Mouse (Mus musculus) monocyte, adult 2 months (primary cell): ENCODE results near the gene Zbtb11.
A peak's percentile ranks its signal among the peaks of the same experiment; 100 is the strongest.
"Not testable (repeated sequence)": the region's sequence is repeated elsewhere in the genome, so short reads cannot be mapped to it uniquely, and the experiment has no call there.

Source experiments
- DNase-seq, 2 experiments: peaks; one replicate each; pipeline ENCODE4 v3.0.0; 2022; ENCODE audit warnings: low spot score in 2 of 2, low read depth in 1 of 2

The Zbtb11 gene

DNA sequence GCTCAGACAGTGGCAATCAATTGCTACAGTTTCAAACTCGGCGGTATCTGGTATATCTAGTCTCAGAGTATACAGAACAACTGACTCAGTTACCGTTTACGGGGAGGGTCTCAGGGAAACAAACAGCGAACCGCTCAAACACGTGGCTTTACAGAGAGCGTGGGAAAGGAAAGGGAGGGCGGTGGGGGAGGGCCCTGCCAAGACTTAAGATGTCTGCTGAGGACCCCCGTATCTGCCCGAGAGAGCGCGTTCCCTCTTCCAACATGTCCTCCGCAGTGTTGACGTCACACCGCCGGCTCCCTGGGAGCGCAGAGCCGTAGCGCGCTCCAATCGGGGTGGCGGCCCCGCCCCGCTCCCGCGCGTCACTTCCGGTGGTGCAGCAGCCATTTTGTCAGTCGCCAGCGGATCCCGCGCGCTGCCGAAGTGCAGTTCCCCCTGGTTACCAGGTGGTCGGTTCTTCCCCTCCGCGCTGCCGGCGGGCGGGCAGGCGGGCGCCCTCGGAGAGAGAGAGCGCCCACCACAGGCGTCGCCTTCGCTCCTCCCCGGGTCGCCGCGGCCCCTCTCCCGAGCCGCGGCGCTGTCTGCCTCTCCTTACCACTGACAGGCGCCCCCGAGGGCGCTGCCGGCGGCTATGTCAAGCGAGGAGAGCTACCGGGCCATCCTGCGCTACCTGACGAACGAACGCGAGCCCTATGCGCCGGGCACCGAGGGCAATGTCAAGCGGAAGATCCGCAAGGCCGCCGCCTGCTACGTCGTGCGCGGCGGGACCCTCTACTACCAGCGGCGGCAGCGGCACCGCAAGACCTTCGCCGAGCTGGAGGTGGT, at the start of gene Zbtb11:
TSS of gene Zbtb11 (plus strand) at position 453 of the 825 bp plus-strand sequence.
- peak; percentile 96 to 99 for DNase-seq

GRCm38 (mm10) chr16:55924010-55924409, 49.7 kb upstream of the Zbtb11 start:
- no peak for DNase-seq

DNA sequence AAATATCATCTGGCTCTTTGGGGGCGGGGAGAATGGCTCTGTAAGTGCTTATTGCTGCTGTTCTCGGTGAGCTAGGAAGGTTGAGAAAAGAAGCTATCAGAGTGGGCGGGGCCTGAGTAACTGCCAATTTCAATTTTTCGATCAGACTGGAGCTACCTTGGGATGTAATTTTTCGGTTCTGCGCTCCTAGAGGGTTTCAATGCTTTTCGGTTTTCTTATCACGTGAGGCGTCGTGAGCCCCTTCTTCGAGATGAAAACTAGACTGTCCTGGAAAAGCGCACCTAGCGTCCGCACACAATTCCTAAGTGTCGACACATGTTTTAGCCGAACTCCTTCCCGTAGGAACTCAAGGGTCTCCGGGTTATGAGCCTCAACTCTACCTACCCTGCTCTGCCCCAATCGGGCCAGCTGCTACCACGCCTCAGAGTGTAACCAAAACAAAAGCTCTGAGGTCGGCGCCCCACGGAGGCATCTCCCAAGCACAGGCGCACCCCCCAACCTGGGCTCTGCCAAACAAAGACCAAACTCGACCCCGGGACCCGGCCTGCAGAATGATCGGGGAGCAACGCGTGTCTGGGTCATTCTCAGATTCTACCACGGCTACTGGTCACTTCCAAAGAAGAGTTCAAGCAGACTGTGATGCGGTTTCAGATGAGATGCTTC, 39.9 kb upstream of the Zbtb11 start:
- DNase-seq: peak in 1 of 2 experiments; percentile 13

DNA sequence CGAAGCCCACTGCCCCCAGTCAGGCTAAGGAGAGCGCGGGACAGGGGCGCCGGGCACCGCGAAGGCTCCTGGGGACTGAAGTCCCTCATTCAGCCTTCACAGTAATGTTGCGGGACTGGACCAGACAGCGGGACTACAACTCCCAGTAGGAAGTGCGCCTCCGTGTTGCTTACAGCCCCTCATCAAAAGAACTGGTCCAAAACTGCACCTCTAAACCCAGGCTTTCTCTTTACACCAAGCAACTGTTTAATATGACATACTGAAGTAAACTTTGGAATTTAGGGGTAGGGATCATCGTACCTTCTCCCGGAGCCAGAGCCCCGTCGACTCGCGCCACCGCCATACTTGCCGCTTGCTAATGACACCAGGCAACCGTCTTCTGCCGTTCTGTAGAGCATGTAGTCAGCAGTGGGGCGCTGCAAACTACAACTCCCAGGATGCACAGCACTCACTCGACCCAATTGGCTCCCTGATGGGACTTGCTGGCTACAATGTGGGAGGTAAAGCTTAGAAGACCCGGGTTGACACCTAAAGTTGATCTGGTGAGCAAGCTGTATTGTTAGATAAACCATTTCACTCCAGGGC, 39.1 kb upstream of the Zbtb11 start, which contains the start of gene Cep97:
TSS of gene Cep97 (minus strand) at position 403 of the 585 bp plus-strand sequence.
- peak; percentile 79 to 81 for DNase-seq

DNA sequence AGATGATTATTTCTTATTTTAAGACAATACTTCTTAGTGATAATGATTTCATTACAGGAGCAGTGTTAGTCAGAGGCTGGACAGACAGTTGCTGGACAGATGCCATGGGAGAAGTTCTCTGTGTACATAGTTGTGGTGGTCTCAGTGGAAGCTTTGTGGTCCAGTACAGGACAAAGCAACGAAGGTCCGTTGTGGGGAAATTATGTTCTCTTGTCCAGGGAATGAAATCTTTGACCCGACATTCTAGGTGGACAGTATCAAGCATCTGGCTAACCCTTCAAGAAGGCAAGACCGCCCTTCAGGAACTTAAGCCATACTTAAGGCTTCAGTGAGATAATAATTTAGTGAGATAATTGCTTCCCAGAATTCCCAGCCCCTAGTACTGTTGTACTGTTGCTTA, 34.9 kb upstream of the Zbtb11 start:
- no peak for DNase-seq

GRCm38 (mm10) chr16:55939703-55940102, 34.0 kb upstream of the Zbtb11 start:
- no peak for DNase-seq

DNA sequence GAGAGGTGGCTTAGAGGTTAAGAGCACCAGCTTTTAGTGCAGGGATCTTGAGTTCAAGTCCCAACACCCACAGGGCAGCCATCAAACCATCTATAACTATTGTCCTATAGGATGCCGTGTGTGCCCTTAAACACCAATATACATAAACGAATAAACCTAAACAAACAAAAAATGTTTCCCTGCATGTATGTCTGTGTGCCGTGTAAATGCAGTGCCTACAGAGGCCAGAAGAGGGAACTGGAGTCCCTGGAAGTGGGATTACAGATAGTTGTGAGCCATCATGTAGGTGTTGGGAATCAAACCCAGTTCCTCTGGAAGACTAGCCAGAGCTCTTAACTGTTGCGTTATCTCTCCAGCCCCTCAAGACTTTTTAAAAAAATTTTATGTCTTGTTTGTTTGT, 32.9 kb upstream of the Zbtb11 start:
- DNase-seq: no peak

GRCm38 (mm10) chr16:55947266-55947665, 26.4 kb upstream of the Zbtb11 start:
- no peak for DNase-seq

DNA sequence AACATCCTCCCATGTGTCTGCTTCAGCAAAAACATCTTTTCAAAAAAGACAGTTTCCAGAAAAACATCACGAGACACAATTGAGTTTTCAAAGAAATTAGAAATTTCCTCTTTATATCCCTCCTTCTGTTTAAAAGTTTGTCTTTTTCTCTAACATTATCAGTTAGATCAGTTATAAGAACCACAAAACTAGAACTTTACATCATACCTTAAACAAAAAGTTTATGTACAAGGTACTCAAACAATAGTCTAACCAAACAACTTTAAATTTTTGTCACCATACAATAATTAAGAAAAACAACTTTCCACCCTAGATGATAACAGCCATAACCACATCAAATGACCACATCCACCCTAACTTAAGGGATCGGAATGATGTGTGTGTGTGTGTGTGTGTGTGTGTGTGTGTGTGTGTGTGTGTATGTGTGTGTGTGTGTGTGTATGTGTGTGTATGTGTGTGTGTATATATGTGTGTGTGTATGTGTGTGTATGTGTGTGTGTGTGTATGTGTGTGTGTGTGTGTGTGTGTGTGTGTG, 25.7 kb upstream of the Zbtb11 start:
- DNase-seq: not testable (repeated sequence)

DNA sequence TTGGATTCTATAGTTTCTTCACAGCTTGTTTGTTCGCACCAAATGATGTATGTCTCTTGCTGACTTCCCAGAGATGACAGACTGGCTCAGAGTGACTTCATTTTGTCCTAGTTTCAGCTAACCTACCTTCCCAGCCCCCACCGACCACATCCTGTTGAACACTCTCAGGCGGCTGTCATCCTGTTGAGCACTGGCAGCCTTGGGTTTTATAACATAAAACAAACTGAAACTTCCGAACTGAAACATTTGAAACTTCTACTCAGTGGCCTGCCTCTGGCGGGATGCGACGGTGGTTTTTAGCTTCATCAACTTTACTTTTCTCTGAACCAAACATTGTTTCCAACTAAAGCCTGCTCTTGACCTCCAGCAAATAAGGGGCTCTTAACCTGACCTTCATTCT, 24.7 kb upstream of the Zbtb11 start:
- peak in 1 of 2 experiments; percentile 22 for DNase-seq

GRCm38 (mm10) chr16:55950462-55950861, 23.2 kb upstream of the Zbtb11 start:
- DNase-seq: no peak

- peak; percentile 43 to 53 for DNase-seq
Measured at GRCm38 (mm10) chr16:55950946-55951678, 22.6 kb upstream of the Zbtb11 start.

DNA sequence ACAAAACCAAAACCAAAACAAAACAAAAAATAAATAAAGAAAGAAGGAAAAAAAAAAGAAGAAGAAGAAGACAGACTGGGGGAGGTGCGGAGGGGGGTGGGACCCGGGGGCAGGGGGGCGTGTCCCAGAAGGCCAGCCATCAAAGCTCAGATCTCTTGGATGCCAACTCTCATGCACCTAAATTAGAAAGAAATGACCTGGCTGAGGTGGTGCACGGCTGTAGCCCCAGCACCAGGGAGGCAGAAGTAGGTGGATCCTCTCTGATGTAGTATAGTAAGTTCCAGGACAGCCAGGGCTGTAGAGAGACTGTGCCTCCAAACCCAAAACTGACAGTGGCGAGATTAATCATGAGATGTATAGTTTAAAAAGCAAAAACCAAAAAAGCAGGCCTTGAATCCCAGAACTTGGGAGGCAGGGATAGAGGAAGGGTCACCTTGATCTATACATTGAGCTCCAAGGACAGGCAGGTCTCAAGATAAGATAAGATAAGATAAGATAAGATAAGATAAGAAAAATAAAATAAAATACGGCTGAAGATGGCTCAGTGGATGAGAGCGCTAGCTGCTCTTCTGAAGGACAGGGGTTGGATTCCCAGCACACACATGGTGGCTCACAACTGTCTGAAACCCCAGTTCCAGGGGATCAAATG, 21.9 kb upstream of the Zbtb11 start:
- DNase-seq: no peak

DNA sequence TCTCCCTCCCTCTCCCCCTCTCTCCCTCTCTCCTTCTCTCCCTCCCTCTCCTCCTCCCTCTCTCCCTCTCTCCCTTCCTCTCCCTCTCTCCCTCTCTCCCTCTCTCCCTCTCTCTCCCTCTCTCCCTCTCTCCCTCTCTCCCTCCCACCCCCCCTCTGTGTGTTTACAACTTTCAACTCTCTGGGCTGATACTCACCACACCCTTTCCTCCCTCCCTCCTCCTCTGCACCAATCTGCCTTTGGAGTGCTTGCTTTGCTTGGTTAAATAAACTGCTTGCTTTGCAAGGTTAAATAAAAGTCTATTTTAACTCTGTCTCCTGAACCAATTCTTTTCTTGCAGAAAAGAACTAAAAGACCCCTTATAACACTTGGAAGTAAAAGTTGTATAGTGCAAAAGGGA, 20.9 kb upstream of the Zbtb11 start:
- no peak for DNase-seq

GRCm38 (mm10) chr16:55954196-55954595, 19.5 kb upstream of the Zbtb11 start:
- DNase-seq: not testable (repeated sequence)

GRCm38 (mm10) chr16:55963068-55963467, 10.6 kb upstream of the Zbtb11 start:
- not testable (repeated sequence) for DNase-seq

GRCm38 (mm10) chr16:55964126-55964949, 9.3 kb upstream of the Zbtb11 start:
- DNase-seq: no peak

DNA sequence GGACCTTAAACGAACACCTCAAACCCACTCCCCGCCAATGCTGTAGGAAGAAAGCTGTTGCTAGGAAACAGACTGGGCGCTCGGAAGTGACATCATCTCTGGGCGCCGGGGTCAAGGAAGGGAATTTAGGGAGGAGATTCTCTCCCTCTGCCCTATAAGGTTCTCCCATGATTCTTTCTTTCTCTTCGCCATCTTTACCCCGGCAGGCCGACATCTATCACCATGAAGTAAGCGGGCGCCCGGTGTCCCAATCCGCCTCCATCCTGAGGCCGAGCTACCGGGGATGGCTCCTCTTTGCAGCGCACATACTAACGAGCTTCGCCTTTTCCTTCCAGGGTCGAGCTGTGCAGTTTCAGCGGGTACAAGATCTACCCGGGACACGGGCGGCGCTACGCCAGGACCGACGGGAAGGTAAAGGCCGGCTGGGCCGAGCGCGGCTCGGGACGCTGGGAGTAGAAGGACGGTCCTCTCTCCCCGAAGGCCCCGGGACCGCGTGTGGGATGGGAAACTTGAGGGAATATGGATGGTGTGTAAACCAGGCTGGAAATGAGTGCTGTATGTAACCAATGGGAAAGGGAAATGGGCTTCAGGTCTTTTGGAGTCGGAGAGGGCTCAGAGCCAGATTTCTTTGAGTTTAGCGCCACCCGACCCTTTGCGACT, 7.3 kb upstream of the Zbtb11 start, which contains the start of gene Rpl24:
TSS of gene Rpl24 (plus strand) at position 64 of the 660 bp plus-strand sequence.
- DNase-seq: peak; percentile 77 to 87

DNA sequence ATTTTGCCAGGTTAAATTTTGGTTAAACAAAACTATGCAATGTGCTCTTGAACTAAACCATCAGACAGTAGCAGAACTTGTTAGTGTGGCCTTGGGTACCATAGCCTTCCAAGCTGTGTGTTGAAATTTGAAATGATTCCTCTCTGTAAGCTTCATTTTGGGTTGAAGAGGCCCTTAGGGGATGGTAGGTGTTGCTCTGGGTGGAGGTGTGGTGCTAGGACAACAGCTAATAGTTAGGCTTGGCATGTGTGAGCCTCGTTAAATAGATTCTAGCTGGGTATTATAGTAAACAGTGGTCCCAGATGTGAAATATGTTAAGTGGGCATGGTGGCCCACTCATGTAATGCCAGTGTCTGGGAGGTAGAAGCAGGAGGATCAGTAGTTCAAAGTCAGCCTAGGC, 6.5 kb upstream of the Zbtb11 start:
- no peak for DNase-seq
